Mouse (Mus musculus) ES-Bruce4 (cell line): ENCODE results near the gene Slc9a3.

Experiments
- CTCF ChIP-seq: IDR thresholded peaks from one replicate; pipeline ENCODE4 v1.8.1; 2011; ENCODE audit warnings: low read depth, low read length
- POLR2A ChIP-seq: IDR thresholded peaks from one replicate; pipeline ENCODE4 v1.8.1; 2011; ENCODE audit warnings: low read length; ENCODE audit not compliant: insufficient read depth

DNA sequence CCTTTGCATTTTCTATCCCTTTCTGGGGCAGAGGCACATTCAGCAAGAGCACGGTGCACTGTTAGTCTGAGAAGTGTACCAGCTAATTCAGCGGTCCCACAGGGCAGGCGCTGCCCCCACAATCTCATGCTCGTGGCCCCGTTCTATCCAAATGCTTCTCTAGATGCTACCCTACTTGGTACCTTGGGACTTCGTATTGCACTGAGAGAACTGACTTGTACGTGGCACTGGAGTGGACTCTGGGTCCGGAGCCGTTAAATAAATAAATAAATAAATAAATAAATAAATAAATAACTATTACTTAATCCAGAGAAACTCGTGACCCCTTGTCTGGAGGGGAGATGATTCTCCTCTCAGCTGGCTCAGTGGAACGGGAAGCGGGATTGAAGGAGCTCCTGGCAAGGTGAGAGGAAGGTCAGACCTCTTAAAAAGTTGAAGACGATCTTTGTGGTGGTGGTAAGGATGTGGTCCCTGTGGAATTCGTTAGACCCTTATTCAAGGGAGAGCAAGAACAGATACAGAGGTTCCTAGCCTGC lies 606 bp downstream of the Slc9a3 start:
- TF ChIP-seq CTCF (no peak), POLR2A (no peak)
